Mouse (Mus musculus) testis, adult 10 weeks (tissue): ENCODE measurements around the gene Gstp1. TPM values are rescaled to one million over a fixed set of nuclear protein-coding genes. Genes with fewer than 3 reads are reported as not detected.

Source experiments
- polyA plus RNA-seq: library from polyadenylated mRNA; stranded (reverse); fragments of 350-450 nt; fragmentation: Illumina TruSeq; extraction: RNeasy Lipid Tissue Mini Kit (QIAGEN cat#74804); gene quantifications from one replicate; pipeline ENCODE4 v1.2.3, GENCODE M21; 2014; ENCODE audit warnings: low read depth, low replicate concordance

Gstp1 gene
- polyA plus RNA-seq = 5.3 TPM

DNA sequence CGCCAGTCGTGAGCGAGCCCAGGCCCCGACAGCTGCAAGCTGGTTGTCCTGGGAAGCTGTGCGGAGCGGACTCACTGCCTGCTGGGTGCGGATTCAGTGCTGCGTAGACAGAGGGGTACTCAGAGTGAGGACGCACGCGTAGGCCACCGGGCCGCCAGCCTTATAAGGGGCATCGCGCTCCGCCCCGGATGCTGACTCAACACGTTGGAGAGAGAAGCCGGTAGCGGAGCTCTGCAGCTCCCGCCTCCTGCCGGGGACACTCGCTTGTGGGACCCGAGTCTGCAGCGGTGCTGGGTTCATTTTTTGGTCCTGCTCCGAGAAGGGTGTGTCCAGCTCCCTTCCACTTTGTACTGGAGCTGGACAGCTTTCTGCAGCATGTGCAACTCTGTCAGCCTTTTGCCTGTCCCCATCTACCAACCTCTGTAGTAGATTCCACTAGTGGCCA lies at the start of gene Gstp1:
Gene Gstp1 (minus strand): TSS at position 198 of the 445 bp plus-strand sequence.

DNA sequence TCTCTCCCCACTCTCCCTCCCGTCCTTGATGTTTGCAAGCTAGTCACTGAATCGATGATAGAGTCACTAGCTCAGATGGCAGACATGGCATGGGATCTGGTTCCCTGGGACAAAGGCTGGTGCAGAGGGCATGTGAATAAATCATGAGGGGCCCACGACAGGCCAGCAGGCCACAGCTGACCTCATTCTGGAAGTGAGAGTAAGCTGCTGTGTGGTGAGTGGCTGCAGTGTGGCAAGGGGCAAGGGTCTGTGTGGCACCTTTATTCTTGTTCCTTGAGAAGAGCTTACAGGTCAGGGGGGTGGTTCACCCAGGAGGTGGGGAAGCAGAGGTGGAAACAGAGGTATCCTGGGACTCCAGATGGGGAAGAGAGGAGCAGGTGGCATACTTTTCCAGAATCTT lies 43.6 kb upstream of the Gstp1 start, which contains the start of gene Cabp2:
Gene Cabp2 (plus strand): TSS at position 185 of the 400 bp plus-strand sequence.

DNA sequence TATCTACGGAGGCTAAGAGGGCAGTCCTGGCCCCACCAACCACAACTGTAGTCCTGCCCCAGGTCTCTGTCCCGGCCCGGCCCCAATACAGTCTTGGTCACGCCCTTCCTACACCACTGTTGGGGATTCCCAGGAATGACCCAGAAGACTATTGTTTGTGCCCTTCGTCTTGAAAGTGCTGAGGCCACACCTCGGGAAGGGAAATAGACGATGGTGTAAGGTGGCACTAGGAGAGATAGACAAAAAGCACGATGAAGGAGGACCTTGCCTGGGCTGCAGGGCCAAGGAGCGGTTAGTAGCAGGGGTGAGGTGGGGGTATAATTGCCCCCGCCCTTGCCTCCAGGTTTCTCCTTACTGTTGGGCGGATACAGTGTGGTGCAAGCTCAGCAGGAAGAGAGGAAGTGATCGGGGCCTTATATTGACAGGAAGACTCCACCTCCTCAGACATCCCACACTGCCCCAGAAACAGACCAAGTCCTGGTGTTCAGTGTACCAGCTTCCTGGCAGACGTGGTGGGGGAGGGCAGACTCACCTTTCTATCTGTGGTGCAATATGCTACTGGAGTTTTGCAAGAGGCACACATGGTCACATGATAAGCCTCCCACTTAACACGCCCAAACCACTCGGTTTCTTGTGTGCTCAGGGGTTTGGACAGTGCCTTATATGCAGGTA lies 21.4 kb upstream of the Gstp1 start, which contains the start of gene Gstp3:
Gene Gstp3 (minus strand): TSS at position 501 of the 672 bp plus-strand sequence.

DNA sequence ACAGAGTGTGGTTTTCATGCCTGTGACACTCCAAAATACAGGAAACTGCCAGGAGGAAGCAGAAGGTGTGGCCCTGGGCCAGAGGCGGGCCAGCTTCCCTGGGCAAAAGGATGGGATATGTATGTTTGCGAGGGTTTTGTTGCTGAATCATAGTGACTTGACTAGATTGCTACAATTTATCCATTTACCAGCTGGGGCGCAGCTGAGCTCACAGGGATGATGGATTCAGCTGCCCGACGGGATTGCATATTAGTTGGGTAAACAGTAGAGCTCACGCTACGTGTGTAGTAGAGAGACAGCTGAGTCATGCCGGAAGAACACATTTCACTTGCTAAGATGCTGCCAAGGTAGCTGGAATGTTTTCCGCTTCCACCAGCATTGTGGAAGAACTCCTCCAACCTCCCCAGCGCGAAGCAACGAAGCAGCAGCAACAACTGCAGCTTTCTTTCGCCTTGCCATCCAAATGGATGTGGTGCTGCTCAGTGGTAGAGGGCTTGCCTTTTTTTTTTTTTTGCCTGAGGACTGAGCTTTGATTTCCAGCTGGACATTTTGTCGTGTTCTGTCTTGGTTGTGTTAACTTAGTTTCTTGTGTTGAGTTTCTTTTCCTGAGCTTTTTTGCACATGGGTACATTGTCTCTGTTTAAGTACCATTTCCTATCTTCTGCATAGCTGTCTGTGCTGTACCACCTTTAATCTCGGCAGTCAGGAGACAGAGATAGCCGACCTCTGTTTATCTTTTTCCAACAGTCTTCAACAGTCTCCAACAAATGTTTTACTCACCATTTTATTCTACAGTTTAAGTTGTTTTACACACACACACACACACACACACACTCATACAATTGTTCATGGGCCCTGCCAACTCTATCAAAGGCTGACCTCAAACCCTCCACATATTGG lies 8.4 kb upstream of the Gstp1 start, which contains the start of gene Gstp2:
Gene Gstp2 (minus strand): TSS at position 58 of the 900 bp plus-strand sequence.

DNA sequence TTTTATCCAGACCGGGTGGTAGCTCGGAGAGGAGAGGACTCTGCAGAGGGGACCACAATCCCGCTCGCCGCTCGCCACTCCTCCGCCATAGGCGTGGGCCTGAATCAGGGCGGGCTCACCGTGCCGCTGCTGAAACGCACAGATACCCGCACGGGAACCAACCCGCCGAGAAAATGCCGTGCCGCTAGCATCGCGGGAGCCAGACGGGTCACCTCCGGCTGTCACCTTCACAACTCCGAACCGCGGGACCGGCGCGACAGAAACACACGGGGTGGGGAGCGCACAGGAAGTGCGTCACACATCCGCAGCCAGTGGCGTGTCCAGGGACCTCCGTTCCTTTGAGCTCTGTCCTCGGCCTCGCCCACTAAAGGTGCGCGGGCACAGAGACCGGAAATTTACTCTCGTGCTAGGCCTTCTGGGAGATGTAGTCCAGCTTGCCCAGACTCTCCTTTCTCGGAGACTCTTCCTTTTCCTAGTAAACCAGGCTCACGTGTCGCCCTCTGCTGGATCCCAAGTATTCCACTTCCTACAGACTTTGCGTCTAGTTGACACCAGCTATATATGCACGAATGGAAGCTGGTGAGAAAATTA lies 25.3 kb downstream of the Gstp1 start, which contains the start of gene Ndufv1:
Gene Ndufv1 (minus strand): TSS at position 375 of the 591 bp plus-strand sequence.

DNA sequence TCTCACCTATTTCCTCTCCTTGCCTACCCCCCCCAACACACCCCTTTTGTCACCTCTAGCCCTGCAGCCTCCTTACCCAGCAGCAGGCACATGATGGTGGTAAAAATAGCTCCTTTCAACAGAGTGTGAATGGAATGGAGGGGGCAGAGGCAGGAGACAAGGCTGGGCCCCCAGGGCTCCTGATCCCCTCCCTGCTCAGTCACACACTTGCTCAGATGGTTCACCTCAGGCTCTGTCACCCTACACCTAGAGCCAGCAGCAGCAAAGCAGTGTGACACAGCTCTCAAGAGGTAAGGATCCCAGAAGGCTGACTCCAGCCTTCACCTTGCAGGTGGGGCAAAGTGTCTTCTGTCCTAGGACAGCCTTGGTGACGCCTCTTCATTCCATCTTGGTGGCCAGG lies 34.7 kb downstream of the Gstp1 start, which contains the start of gene Doc2g:
Gene Doc2g (plus strand): TSS at position 202 of the 400 bp plus-strand sequence.

DNA sequence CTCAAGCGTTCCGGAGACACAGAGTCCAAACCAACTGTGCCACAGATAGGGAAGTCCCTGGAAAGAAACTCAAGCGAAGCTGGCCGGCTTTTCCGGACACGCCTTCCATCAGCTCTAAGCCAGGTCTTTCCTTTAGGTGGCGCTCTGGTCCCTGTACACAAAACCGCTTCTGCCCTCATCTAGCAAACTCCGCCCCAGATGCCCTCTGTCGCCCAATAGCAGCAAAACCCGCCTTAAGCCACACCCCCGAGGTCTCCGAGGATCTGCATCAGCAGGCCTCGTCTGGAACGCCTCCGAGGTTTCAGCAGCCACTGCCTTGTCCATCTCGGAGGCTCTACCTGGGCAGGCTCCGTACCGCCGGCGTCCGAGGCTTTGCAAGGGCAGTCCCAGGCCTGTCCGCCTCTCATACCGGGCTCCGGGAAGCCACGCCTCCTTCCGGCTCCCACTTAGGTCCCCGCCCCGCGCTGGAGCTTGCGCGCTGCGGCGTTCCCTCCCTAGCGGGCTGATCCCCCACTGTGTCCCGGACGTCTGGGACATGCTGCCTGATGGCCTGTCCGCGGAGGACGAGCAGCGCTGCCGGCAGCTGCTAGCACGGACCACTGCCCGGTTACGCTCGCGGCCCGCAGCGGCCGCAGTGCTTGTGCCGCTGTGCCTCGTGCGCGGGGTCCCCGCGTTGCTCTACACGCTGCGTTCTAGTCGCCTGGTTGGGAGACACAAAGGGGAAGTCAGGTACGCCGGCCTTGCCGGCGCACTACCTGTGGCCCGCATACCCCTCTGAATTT lies 37.5 kb downstream of the Gstp1 start, which contains the start of the genes Nudt8 and Gm49405:
Gene Nudt8 (plus strand): TSS at position 462 of the 782 bp plus-strand sequence.
Gene Gm49405 (plus strand): TSS at position 508 of the 782 bp plus-strand sequence.

DNA sequence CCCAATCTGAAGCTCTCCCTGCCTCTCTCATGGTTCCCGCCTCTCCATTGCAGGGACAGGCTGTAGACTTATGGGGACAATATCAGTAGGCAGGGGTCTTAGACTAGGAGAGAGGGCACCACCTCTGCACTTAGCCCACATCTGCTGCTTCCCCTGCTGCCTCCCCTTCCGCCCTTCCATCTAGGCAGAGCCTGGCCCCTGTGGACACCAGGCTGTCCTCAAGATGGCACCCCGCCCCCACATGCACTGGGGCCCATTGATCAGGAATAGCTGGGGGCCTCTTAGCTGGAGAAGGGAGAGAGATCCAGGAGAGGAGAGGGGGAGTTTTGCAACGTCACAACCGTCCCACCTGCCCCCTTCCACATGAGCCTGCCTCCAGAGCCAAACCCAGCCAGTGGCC lies 45.4 kb downstream of the Gstp1 start, which contains the start of gene Tbx10:
Gene Tbx10 (plus strand): TSS at position 337 of the 400 bp plus-strand sequence.

DNA sequence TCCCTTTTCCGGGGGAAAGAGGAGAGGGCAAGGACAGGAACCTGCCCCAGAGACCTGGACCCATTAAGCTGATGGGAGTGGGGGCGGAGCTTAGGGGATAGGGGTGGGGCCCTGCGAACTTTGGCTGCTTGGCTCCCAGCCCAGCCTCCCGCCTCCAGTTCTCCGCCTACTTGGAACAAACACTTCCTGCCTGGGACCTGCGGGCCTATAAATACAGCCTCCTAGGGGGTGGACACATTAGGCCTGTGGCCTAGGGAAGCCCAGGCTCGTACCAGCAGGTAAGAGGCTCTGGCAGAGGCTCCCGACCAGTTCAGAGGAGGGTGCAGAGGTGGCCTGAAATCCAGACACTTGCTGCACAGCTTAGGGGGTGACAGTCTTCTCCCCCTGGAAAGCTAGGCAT lies 51.5 kb downstream of the Gstp1 start, which contains the start of gene Acy3:
Gene Acy3 (plus strand): TSS at position 237 of the 400 bp plus-strand sequence.

Other genes starting within 250 kb of the Gstp1 start
- gene Chka, start 186.2 kb downstream of the Gstp1 start, polyA plus RNA-seq = 173 TPM
- 0.71 TPM for gene Tcirg1, start 130.9 kb downstream of the Gstp1 start, polyA plus RNA-seq
- gene Ndufs8, start 125.2 kb downstream of the Gstp1 start, polyA plus RNA-seq = 0.97 TPM
- gene Aldh3b1, start 108.2 kb downstream of the Gstp1 start, polyA plus RNA-seq = 3.1 TPM
- 0.32 TPM for gene Unc93b1, start 102.8 kb downstream of the Gstp1 start, polyA plus RNA-seq
- gene Aldh3b3, start 79.3 kb downstream of the Gstp1 start, polyA plus RNA-seq = 0.28 TPM
- 2.5 TPM for gene Aldh3b2, start 65.7 kb downstream of the Gstp1 start, polyA plus RNA-seq
- 0.48 TPM for gene Acy3, start 51.4 kb downstream of the Gstp1 start, polyA plus RNA-seq
- not detected for gene Tbx10, start 45.2 kb downstream of the Gstp1 start, polyA plus RNA-seq
- gene Nudt8, start 37.4 kb downstream of the Gstp1 start, polyA plus RNA-seq = not detected
- not detected for gene Gm49405, start 37.4 kb downstream of the Gstp1 start, polyA plus RNA-seq
- gene Doc2g, start 34.7 kb downstream of the Gstp1 start, polyA plus RNA-seq = not detected
- 5.9 TPM for gene Ndufv1, start 25.2 kb downstream of the Gstp1 start, polyA plus RNA-seq
- not detected for gene Gstp2, start 8.0 kb upstream of the Gstp1 start, polyA plus RNA-seq
- not detected for gene Gstp3, start 21.6 kb upstream of the Gstp1 start, polyA plus RNA-seq
- not detected for gene Cabp2, start 43.6 kb upstream of the Gstp1 start, polyA plus RNA-seq
- 1.1 TPM for gene Cdk2ap2, start 59.2 kb upstream of the Gstp1 start, polyA plus RNA-seq
- 0.81 TPM for gene Pitpnm1, start 62.0 kb upstream of the Gstp1 start, polyA plus RNA-seq
- gene Aip, start 87.9 kb upstream of the Gstp1 start, polyA plus RNA-seq = 0.62 TPM
- not detected for gene Gpr152, start 101.8 kb upstream of the Gstp1 start, polyA plus RNA-seq
- 0.14 TPM for gene Cabp4, start 106.0 kb upstream of the Gstp1 start, polyA plus RNA-seq
- gene Coro1b, start 110.6 kb upstream of the Gstp1 start, polyA plus RNA-seq = 16.9 TPM
- 1.9 TPM for gene Ptprcap, start 115.6 kb upstream of the Gstp1 start, polyA plus RNA-seq
- gene Rps6kb2, start 125.4 kb upstream of the Gstp1 start, polyA plus RNA-seq = 0.71 TPM
- gene Carns1, start 137.5 kb upstream of the Gstp1 start, polyA plus RNA-seq = 0.43 TPM
- gene Tbc1d10c, start 153.3 kb upstream of the Gstp1 start, polyA plus RNA-seq = not detected
- 15.9 TPM for gene Ppp1ca, start 154.1 kb upstream of the Gstp1 start, polyA plus RNA-seq
- 1.2 TPM for gene Rad9a, start 163.7 kb upstream of the Gstp1 start, polyA plus RNA-seq
- gene Clcf1, start 176.3 kb upstream of the Gstp1 start, polyA plus RNA-seq = 0.20 TPM
- gene AC109138.7, start 176.4 kb upstream of the Gstp1 start, polyA plus RNA-seq = not detected
- not detected for gene Pold4, start 193.9 kb upstream of the Gstp1 start, polyA plus RNA-seq
- gene Ssh3, start 231.2 kb upstream of the Gstp1 start, polyA plus RNA-seq = 0.39 TPM
- not detected for gene Ankrd13d, start 245.2 kb upstream of the Gstp1 start, polyA plus RNA-seq